Mouse (Mus musculus) small intestine, adult 2 months (tissue): ENCODE measurements around the gene Mdm1.

ENCODE experiments used
- CTCF ChIP-seq: fragments of 200-500 bp; IDR thresholded peaks from 2 replicates; pipeline ENCODE4 v1.5.1; 2012; ENCODE audit warnings: low read depth, mild to moderate bottlenecking, control low read depth, inconsistent platforms, low read length, moderate library complexity, mixed read lengths; ENCODE audit not compliant: insufficient replicate concordance, insufficient read length; ENCODE audit errors: extremely low read depth
- POLR2A ChIP-seq: fragments of 200-500 bp; IDR thresholded peaks from 2 replicates; pipeline ENCODE4 v1.6.1; 2012; ENCODE audit warnings: low read depth, mild to moderate bottlenecking, control low read depth, inconsistent platforms, low read length, moderate library complexity

- peak; percentile 1; the same call in 1 of the 2 replicates for TF ChIP-seq CTCF
- no peak for TF ChIP-seq POLR2A
Measured at GRCm38 (mm10) chr10:118110006-118110920, 31.3 kb upstream of the Mdm1 start.
